Mouse (Mus musculus) CH12.LX (cell line): ENCODE measurements around the gene Ccl7.

Experiments used
- CHD2 ChIP-seq: IDR thresholded peaks from 2 replicates; pipeline ENCODE4 v1.6.1; 2011; ENCODE audit warnings: low read length, improper control_type of control experiment
- CTCF ChIP-seq, 2 experiments: IDR thresholded peaks in 1 of 2; conservative IDR thresholded peaks in 1 of 2; 2 replicates each; pipeline ENCODE4 v1.5.1; 2011 to 2012; ENCODE audit warnings: low read depth in 2 of 2, low read length in 2 of 2, improper control_type of control experiment in 1 of 2, inconsistent platforms in 1 of 2, mild to moderate bottlenecking in 1 of 2, moderate library complexity in 1 of 2
- EP300 ChIP-seq: IDR thresholded peaks from 2 replicates; pipeline ENCODE4 v1.6.1; 2011; ENCODE audit warnings: low read length, improper control_type of control experiment
- GABPA ChIP-seq: IDR thresholded peaks from 2 replicates; pipeline ENCODE4 v1.6.1; 2012; ENCODE audit warnings: low read depth, low read length, improper control_type of control experiment, inconsistent platforms; ENCODE audit not compliant: insufficient replicate concordance

GRCm38 (mm10) chr11:82021406-82021805 is 24.1 kb upstream of the Ccl7 start:
- TF ChIP-seq CTCF (conservative IDR thresholded peaks at IDR 0.05 in 1 of 2, IDR thresholded peaks at IDR 0.05 in 1 of 2; ENCODE audit: low read depth in 2 of 2, low read length in 2 of 2) (no peak), CHD2 (no peak), GABPA (no peak), EP300 (no peak)
